Mouse (Mus musculus) limb, embryonic 15.5 days (tissue): ENCODE results near the gene Shank1. TPM values are rescaled to one million over a fixed set of nuclear protein-coding genes. Genes with fewer than 3 reads are reported as not detected.

Source experiments
- ATAC-seq: fragments of 200-750 bp; cut with Nextera tagmentation; 2 replicates; pipeline ENCODE4 v1.8.0; 2017; ENCODE audit warnings: low read depth, moderate TSS enrichment; ENCODE audit not compliant: insufficient number of reproducible peaks, low FRiP score, low TSS enrichment
- H3K27ac ChIP-seq: fragments of 300-500 bp; sonication (generic); 2 replicates; pipeline ENCODE4 v1.5.1; 2015; ENCODE audit warnings: moderate library complexity, mild to moderate bottlenecking, inconsistent platforms
- H3K27me3 ChIP-seq: fragments of 300-500 bp; sonication (generic); 2 replicates; pipeline ENCODE4 v1.6.1; 2015; ENCODE audit warnings: inconsistent platforms
- H3K36me3 ChIP-seq: fragments of 300-500 bp; sonication (generic); 2 replicates; pipeline ENCODE4 v1.6.1; 2015; ENCODE audit warnings: inconsistent platforms
- H3K4me1 ChIP-seq: fragments of 300-500 bp; sonication (generic); 2 replicates; pipeline ENCODE4 v1.6.1; 2015; ENCODE audit warnings: inconsistent platforms
- H3K4me2 ChIP-seq: fragments of 300-500 bp; sonication (generic); 2 replicates; pipeline ENCODE4 v1.6.1; 2015; ENCODE audit warnings: mild to moderate bottlenecking, inconsistent platforms
- H3K4me3 ChIP-seq: fragments of 300-500 bp; sonication (generic); 2 replicates; pipeline ENCODE4 v1.5.1; 2015; ENCODE audit warnings: mild to moderate bottlenecking, inconsistent platforms
- H3K9ac ChIP-seq: fragments of 300-500 bp; sonication (generic); 2 replicates; pipeline ENCODE4 v1.6.1; 2015; ENCODE audit warnings: inconsistent platforms
- H3K9me3 ChIP-seq: fragments of 300-500 bp; sonication (generic); 2 replicates; pipeline ENCODE4 v1.6.1; 2016; ENCODE audit warnings: inconsistent platforms
- WGBS: fragments of 180-500 bp; shearing (Covaris S2); methylation state at CpG from one replicate; pipeline ENCODE4 v1.1.7; 2015; 5-methylcytosine and 5-hydroxymethylcytosine counted together
- polyA plus RNA-seq: library from polyadenylated mRNA; unstranded; fragments of >200 nt; fragmentation: Nextera tagmentation; extraction: Ambion mirVana; gene quantifications from 2 replicates; pipeline ENCODE4 v1.2.1, GENCODE M21; 2015

Shank1 gene
- polyA plus RNA-seq, 1 experiment from 2014 or later = 3.2 TPM

DNA sequence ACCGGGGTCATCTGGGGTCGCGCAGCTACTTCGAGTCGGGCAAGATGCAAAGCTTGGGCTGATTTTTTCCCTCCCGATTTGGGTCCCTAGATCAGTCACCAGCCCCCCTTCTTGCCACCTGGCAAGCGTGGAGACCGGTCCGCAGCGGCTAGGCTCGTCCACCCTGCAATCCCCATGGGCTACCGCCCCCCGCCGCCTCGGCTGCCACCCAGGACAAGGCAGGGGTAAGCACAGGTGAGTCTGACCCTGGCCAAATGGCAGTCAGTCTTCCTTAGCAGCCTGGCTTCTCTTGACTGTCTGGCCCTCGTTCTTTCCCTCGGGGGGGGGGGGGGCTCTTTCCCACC, 74.6 kb downstream of the Shank1 start:
- peak; percentile 20; the same call in 1 of the 2 replicates for ATAC-seq
- H3K4me2 ChIP-seq = peak overlapping the region; percentile 93
- 0% methylated on average over 17 of the region's 17 CpGs for WGBS
- H3K36me3 ChIP-seq = no peaks in the 10 kb centered on the region
- H3K27me3 ChIP-seq = peaks cover 28% of the 10 kb centered on the region
- H3K4me1 ChIP-seq = peaks cover 10% of the 10 kb centered on the region
- H3K9me3 ChIP-seq = no peaks in the 10 kb centered on the region
- H3K4me3 ChIP-seq = peak overlapping the region; percentile 51
- H3K9ac ChIP-seq = peak overlapping the region; percentile 35
- no peak overlapping the region for H3K27ac ChIP-seq

DNA sequence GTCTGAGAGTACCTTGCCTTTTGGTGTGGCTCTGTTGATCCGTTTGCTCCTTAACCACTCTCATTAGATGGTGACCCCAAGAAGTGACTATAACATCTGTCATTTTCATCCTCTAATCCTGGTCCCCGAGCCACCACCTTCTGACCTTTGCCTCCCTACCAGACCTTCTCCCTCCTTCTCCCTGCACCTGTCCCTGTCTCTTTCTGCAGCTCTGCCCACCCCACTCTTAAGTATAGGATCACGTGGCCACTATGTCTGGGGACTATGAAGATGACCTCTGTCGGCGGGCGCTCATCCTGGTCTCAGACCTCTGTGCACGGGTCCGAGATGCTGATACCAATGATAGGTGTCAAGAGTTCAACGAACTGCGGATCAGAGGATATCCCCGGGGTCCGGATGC, 75.7 kb downstream of the Shank1 start, which contains the start of gene 1700008O03Rik:
1700008O03Rik (minus strand) TSS at position 101 of the 400 bp plus-strand sequence.
- H3K4me3 ChIP-seq = peak within 1 kb of the TSS; percentile 51
- no peak for ATAC-seq
- H3K4me2 ChIP-seq = peak within 1 kb of the TSS; percentile 93
- 72% methylated on average over 12 of the region's 12 CpGs for WGBS
- H3K27ac ChIP-seq = no peak within 1 kb of the TSS
- H3K27me3 ChIP-seq = peaks cover 34% of the 10 kb centered on the region
- peaks cover 10% of the 10 kb centered on the region for H3K4me1 ChIP-seq
- H3K36me3 ChIP-seq = no peaks in the 10 kb centered on the region
- peak within 1 kb of the TSS; percentile 35 for H3K9ac ChIP-seq
- no peaks in the 10 kb centered on the region for H3K9me3 ChIP-seq

DNA sequence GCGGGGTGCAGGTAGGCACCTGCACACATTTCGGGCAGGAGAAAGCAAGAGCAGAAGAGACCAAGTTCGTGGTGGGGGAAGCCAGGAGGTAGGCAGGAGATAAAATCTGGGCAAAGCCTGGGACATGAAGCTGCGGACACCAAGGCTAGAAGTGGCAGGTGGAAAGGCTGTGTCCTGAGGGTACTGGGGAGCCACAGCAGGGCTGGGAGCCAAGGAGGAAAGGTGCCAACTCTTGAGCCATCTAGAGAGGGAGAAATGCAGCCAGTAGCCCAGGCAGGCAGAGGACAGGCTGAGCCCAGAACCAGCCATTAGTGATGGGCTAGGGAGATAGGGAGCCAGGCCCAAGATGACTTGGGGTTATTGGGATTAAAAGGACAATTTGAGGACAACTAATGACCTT, 81.8 kb downstream of the Shank1 start:
- H3K4me3 ChIP-seq = no peak overlapping the region
- WGBS = 73% methylated on average over 4 of the region's 4 CpGs
- no peak overlapping the region for H3K4me2 ChIP-seq
- H3K27me3 ChIP-seq = peaks cover 11% of the 10 kb centered on the region; the same call in 1 of the 2 replicates
- ATAC-seq = no peak
- H3K9me3 ChIP-seq = no peaks in the 10 kb centered on the region
- no peak overlapping the region for H3K27ac ChIP-seq
- no peaks in the 10 kb centered on the region for H3K36me3 ChIP-seq
- H3K4me1 ChIP-seq = no peaks in the 10 kb centered on the region
- no peak overlapping the region for H3K9ac ChIP-seq

DNA sequence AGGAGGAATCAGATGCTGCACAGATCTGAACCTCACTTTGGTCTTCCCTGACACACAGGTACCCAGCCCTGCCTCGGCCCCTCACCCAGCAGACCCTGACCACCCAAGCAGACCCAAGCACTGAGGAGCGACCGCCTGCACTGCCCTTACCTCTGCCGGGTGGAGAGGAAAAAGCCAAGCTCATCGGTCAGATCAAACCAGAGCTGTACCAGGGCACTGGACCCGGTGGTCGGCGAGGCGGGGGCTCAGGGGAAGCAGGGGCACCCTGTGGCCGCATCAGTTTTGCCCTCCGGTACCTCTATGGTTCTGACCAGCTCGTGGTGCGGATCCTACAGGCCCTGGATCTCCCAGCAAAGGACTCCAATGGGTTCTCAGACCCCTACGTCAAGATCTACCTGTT, 82.3 kb downstream of the Shank1 start:
- H3K9ac ChIP-seq = no peak overlapping the region
- WGBS = 88% methylated on average over 14 of the region's 14 CpGs
- H3K4me2 ChIP-seq = no peak overlapping the region
- no peaks in the 10 kb centered on the region for H3K36me3 ChIP-seq
- H3K4me1 ChIP-seq = no peaks in the 10 kb centered on the region
- no peaks in the 10 kb centered on the region for H3K9me3 ChIP-seq
- H3K4me3 ChIP-seq = no peak overlapping the region
- no peak for ATAC-seq
- no peak overlapping the region for H3K27ac ChIP-seq
- H3K27me3 ChIP-seq = peaks cover 8% of the 10 kb centered on the region; the same call in 1 of the 2 replicates

DNA sequence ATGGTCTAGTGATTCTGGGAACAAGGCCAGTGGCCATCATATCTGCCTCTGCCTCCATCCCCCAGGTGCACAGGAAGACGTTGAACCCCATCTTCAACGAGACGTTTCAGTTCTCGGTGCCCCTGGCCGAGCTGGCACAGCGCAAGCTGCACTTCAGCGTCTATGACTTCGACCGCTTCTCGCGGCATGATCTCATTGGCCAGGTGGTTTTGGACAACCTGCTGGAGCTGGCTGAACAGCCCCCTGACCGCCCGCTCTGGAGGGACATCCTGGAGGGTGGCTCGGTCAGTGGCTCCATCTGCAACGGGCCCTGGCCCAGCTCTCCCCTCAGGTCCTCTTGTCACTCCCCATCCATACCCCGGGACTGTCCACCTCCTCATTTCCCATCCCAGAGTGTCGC, 83.2 kb downstream of the Shank1 start:
- Histone ChIP-seq H3K27me3 (peaks cover 8% of the 10 kb centered on the region; the same call in 1 of the 2 replicates), H3K4me1 (no peaks in the 10 kb centered on the region), H3K27ac (no peak overlapping the region), H3K9ac (no peak overlapping the region), H3K4me3 (no peak overlapping the region), H3K4me2 (no peak overlapping the region), H3K36me3 (no peaks in the 10 kb centered on the region), H3K9me3 (no peaks in the 10 kb centered on the region)
- WGBS = 90% methylated on average over 17 of the region's 17 CpGs
- ATAC-seq = no peak

DNA sequence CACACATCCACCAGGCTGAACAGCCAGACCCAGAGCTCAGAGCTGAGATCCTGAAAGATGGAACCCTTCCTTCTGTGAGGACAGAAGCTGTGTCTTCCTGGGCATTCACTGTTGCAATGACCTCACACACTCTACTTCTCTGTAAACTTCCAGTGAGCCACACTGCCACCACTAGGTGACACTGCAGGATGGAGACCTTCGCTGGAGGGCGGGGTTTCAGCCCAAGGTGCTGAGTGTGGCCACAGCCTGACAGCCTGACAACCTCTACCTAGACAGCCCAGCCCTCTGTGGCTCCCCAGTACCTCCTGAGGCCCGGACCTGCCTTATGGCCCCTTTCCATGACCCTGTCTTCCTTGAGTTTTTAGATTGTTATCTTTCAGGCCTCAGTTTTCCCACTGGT, 88.5 kb downstream of the Shank1 start:
- Histone ChIP-seq H3K4me3 (no peak overlapping the region), H3K27me3 (peaks cover 15% of the 10 kb centered on the region), H3K9ac (no peak overlapping the region), H3K4me2 (no peak overlapping the region), H3K4me1 (no peaks in the 10 kb centered on the region), H3K36me3 (no peaks in the 10 kb centered on the region), H3K9me3 (no peaks in the 10 kb centered on the region), H3K27ac (no peak overlapping the region)
- ATAC-seq = no peak
- 14% methylated on average over 3 of the region's 3 CpGs for WGBS

DNA sequence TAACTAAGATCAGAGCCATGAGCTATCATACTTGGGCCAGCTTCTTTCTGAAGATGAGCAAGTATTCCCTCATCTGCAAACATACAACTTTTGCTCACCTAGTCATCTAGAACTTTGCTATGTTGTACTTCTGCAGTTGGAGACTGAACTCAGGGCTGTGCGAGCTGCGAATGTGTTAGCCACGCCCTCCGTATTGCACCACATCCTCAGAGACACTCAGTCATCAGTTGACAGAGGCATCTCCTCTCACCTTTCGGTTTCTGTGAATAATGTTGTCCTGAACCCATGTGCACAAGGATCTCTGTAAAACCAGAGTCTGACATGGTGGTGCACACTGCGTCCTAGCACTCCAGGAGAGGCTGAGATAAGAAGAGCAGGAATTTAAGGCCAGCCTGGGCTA, 91.6 kb downstream of the Shank1 start:
- Histone ChIP-seq H3K27ac (no peak overlapping the region), H3K36me3 (no peaks in the 10 kb centered on the region), H3K4me3 (no peak overlapping the region), H3K9me3 (no peaks in the 10 kb centered on the region), H3K27me3 (peaks cover 15% of the 10 kb centered on the region), H3K9ac (no peak overlapping the region), H3K4me2 (no peak overlapping the region), H3K4me1 (peaks cover 5% of the 10 kb centered on the region; the same call in 1 of the 2 replicates)
- 62% methylated on average over 6 of the region's 6 CpGs for WGBS
- ATAC-seq = no peak

DNA sequence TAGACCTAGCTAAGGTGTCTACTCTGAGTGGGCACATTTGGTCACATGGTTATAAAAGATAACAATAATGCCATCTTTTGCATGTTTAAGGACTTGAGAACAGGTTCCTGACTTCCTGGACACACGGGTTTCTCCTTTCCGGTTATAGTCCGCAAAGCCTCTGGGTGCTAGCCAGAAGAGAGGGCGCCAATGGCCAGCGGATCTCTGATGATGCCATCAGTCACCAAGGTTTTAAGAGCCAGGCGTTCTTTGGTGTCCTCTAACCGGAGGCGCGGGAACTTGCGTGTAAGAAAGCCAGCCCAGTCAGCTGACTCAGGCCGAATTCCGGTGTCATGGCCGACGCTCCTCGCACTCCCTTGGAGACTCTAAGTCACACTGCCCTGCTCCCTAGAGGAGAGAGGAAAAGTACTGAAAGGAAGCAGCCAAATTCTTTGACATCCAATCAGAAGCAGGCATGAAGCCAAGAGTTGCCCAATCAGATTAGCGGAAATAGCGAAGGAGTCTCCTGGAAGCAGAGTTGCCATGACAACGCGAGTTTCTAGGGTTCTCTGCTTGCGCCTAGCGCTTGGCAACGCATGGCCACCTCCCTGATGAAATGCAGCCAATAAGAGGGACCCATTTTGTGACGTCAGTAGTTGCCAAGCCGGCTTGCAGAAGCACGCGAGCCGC, 95.4 kb downstream of the Shank1 start:
- H3K4me1 ChIP-seq = peaks cover 5% of the 10 kb centered on the region; the same call in 1 of the 2 replicates
- no peaks in the 10 kb centered on the region for H3K9me3 ChIP-seq
- peak; percentile 89 for ATAC-seq
- 2% methylated on average over 27 of the region's 27 CpGs for WGBS
- H3K36me3 ChIP-seq = no peaks in the 10 kb centered on the region
- H3K4me3 ChIP-seq = peak overlapping the region; percentile 45
- peaks cover 12% of the 10 kb centered on the region; the same call in 1 of the 2 replicates for H3K27me3 ChIP-seq
- peak overlapping the region; percentile 56 for H3K4me2 ChIP-seq
- no peak overlapping the region for H3K9ac ChIP-seq
- peak overlapping the region; percentile 57; the same call in 1 of the 2 replicates for H3K27ac ChIP-seq

DNA sequence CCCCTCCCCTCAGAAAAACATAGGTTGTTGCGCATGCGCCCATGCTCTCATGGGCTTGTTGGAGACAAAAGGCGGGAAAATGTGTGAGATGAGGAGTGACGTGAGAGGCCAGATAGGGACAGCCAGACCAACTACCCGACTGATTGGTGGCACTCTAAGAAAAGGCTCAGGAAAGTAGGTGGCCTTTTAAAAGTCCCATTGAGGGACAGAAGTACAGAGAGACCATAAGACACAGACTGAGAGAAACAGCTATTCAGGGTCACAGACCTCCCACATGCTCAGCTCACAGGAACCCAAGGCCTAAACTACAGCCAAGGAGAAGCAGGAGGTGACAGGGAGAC, 95.9 kb downstream of the Shank1 start:
- Histone ChIP-seq H3K27me3 (peaks cover 7% of the 10 kb centered on the region; the same call in 1 of the 2 replicates), H3K9me3 (no peaks in the 10 kb centered on the region), H3K4me1 (peaks cover 5% of the 10 kb centered on the region; the same call in 1 of the 2 replicates), H3K4me2 (peak overlapping the region; percentile 56; the same call in 1 of the 2 replicates), H3K27ac (no peak overlapping the region), H3K9ac (no peak overlapping the region), H3K36me3 (no peaks in the 10 kb centered on the region), H3K4me3 (peak overlapping the region; percentile 45; the same call in 1 of the 2 replicates)
- under 1% methylated on average over 5 of the region's 5 CpGs for WGBS
- no peak for ATAC-seq

Other genes with a start within 250 kb of the Shank1 start
- not detected in 2 replicates for gene Klk1b21, start 207.9 kb upstream of the Shank1 start, polyA plus RNA-seq
- gene Klk1b22, start 197.6 kb upstream of the Shank1 start, polyA plus RNA-seq = not detected in 2 replicates
- not detected in 2 replicates for gene Klk1b16, start 173.5 kb upstream of the Shank1 start, polyA plus RNA-seq
- gene Klk1b24, start 122.0 kb upstream of the Shank1 start, polyA plus RNA-seq = not detected in 2 replicates
- gene Klk1b3, start 112.1 kb upstream of the Shank1 start, polyA plus RNA-seq = not detected in 2 replicates
- not detected in 2 replicates for gene Klk1b4, start 102.8 kb upstream of the Shank1 start, polyA plus RNA-seq
- not detected in 2 replicates for gene Klk1b5, start 94.3 kb upstream of the Shank1 start, polyA plus RNA-seq
- 0.20 TPM in 1 of 2 replicates, not detected in the other for gene Klk1, start 84.9 kb upstream of the Shank1 start, polyA plus RNA-seq
- not detected in 2 replicates for gene Gm36864, start 74.1 kb upstream of the Shank1 start, polyA plus RNA-seq
- gene 1700028J19Rik, start 63.6 kb upstream of the Shank1 start, polyA plus RNA-seq = 0.51 and 1.0 TPM in 2 replicates
- gene 2410002F23Rik, start 63.5 kb upstream of the Shank1 start, polyA plus RNA-seq = 163 and 183 TPM in 2 replicates
- 0.33 and 0.83 TPM in 2 replicates for gene Acp4, start 52.9 kb upstream of the Shank1 start, polyA plus RNA-seq
- gene Gm15517, start 48.8 kb upstream of the Shank1 start, polyA plus RNA-seq = not detected in 2 replicates
- 24.0 and 31.1 TPM in 2 replicates for gene Clec11a, start 3.4 kb upstream of the Shank1 start, polyA plus RNA-seq
- 2.2 and 3.2 TPM in 2 replicates for gene Syt3, start 73.8 kb downstream of the Shank1 start, polyA plus RNA-seq
- gene 1700008O03Rik, start 75.6 kb downstream of the Shank1 start, polyA plus RNA-seq = 0.43 and 0.58 TPM in 2 replicates
- gene Lrrc4b, start 118.8 kb downstream of the Shank1 start, polyA plus RNA-seq = 0.55 and 0.87 TPM in 2 replicates
- 0.29 and 0.56 TPM in 2 replicates for gene Aspdh, start 155.1 kb downstream of the Shank1 start, polyA plus RNA-seq
- 92.9 and 121 TPM in 2 replicates for gene Josd2, start 157.7 kb downstream of the Shank1 start, polyA plus RNA-seq
- gene Emc10, start 186.3 kb downstream of the Shank1 start, polyA plus RNA-seq = 103 and 116 TPM in 2 replicates
- gene Fam71e1, start 186.3 kb downstream of the Shank1 start, polyA plus RNA-seq = 9.7 and 12.8 TPM in 2 replicates
- gene Mybpc2, start 214.4 kb downstream of the Shank1 start, polyA plus RNA-seq = 0.13 and 0.16 TPM in 2 replicates
- 0.70 and 0.72 TPM in 2 replicates for gene Spib, start 221.8 kb downstream of the Shank1 start, polyA plus RNA-seq
- 75.7 and 83.6 TPM in 2 replicates for gene Pold1, start 238.6 kb downstream of the Shank1 start, polyA plus RNA-seq
- 71.9 and 79.8 TPM in 2 replicates for gene Nr1h2, start 243.7 kb downstream of the Shank1 start, polyA plus RNA-seq